Mouse (Mus musculus) spleen, adult 2 months (tissue): ENCODE data around the gene Saxo1. TPM values are rescaled to one million over a fixed set of nuclear protein-coding genes. Genes with fewer than 3 reads are reported as not detected.

Experiments used
- DNase-seq, 2 experiments: peaks; one replicate each; pipeline versions ENCODE4 v3.0.0 to v3.0.0-alpha.2; 2012 to 2021; ENCODE audit warnings: low spot score in 2 of 2, low read depth in 1 of 2
- H3K27ac ChIP-seq: fragments of 200-500 bp; 2 replicates; pipeline ENCODE4 v1.5.1; 2012; ENCODE audit warnings: low read length, inconsistent platforms; ENCODE audit not compliant: insufficient read depth
- H3K27me3 ChIP-seq: fragments of 200-500 bp; 2 replicates; pipeline ENCODE4 v1.6.1; 2012; ENCODE audit warnings: mild to moderate bottlenecking, moderate library complexity, low read length, inconsistent platforms; ENCODE audit not compliant: control insufficient read depth, insufficient read depth
- H3K36me3 ChIP-seq: fragments of 200-500 bp; 2 replicates; pipeline ENCODE4 v1.6.1; 2012; ENCODE audit warnings: mild to moderate bottlenecking, low read length, inconsistent platforms; ENCODE audit not compliant: control insufficient read depth, insufficient read depth
- H3K4me1 ChIP-seq: fragments of 200-500 bp; 2 replicates; pipeline ENCODE4 v1.6.1; 2011; ENCODE audit warnings: inconsistent platforms; ENCODE audit not compliant: control insufficient read depth, insufficient read depth, insufficient read length
- H3K4me3 ChIP-seq: fragments of 200-500 bp; 2 replicates; pipeline ENCODE4 v1.5.1; 2011; ENCODE audit warnings: mild to moderate bottlenecking, inconsistent platforms; ENCODE audit not compliant: insufficient read depth, insufficient read length; ENCODE audit errors: extremely low read depth
- CTCF ChIP-seq: fragments of 200-500 bp; IDR thresholded peaks from 2 replicates; pipeline ENCODE4 v1.5.1; 2011; ENCODE audit warnings: mild to moderate bottlenecking, inconsistent platforms; ENCODE audit not compliant: insufficient read depth, insufficient read length, insufficient replicate concordance; ENCODE audit errors: extremely low read depth
- POLR2A ChIP-seq: fragments of 200-500 bp; IDR thresholded peaks from 2 replicates; pipeline ENCODE4 v1.6.1; 2011; ENCODE audit warnings: low read depth, low read length, inconsistent platforms
- WGBS: fragments of 180-500 bp; shearing (Covaris S2); methylation state at CpG from one replicate; pipeline ENCODE4 v1.1.7; 2018; 5-methylcytosine and 5-hydroxymethylcytosine counted together
- polyA plus RNA-seq: library from polyadenylated mRNA; depleted of rRNA; stranded (reverse); fragments of >200 nt; gene quantifications from 2 replicates; pipeline ENCODE4 v1.2.3, GENCODE M21; 2012

The Saxo1 gene
- polyA plus RNA-seq, 1 experiment = not detected

DNA sequence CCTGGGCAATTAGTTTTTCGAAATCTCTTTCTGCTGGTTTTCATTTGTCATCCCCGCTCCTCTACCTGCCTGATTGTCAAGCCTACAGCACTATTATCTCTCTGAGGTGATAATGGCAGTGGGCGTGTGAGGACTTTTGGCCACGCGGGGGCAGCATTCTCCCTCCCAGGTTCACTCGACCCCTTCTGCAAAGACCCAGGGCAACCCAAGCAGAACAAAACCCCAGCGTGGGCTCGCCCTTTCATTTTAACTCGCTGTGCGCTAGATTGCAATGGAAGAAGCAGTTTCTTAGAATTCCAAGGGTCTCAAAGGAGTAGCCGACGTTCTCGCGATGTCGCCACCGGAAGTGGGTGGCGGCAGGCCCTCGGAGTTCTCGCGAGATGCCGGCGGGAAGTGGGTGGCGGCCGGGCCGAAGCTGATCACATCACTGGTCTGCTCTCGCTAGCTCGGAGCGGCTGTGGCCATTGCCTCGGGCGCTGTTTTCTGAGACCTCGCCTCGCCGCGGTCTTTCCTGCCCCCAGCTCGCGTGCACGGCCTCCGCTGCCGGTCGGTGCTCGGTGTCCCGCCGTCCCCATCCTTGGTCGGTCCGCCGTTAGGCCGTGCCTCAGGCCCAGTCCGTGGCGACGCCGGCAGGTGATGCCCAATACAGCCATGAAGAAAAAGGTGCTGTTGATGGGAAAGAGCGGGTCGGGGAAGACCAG lies 17.3 kb upstream of the Saxo1 start, which contains the start of gene Rraga:
TSS of gene Rraga (plus strand) at position 386 of the 701 bp plus-strand sequence.
- Histone ChIP-seq H3K27me3 (no peaks in the 10 kb centered on the region), H3K4me1 (peaks cover 13% of the 10 kb centered on the region; the same call in 1 of the 2 replicates), H3K4me3 (peak within 1 kb of the TSS; percentile 96), H3K36me3 (no peaks in the 10 kb centered on the region), H3K27ac (peak within 1 kb of the TSS; percentile 99)
- WGBS = under 1% methylated on average over 53 of the region's 53 CpGs
- peak; percentile 87 to 98 for DNase-seq
- TF ChIP-seq CTCF = peak; percentile 92
- peak; percentile 92 for TF ChIP-seq POLR2A

DNA sequence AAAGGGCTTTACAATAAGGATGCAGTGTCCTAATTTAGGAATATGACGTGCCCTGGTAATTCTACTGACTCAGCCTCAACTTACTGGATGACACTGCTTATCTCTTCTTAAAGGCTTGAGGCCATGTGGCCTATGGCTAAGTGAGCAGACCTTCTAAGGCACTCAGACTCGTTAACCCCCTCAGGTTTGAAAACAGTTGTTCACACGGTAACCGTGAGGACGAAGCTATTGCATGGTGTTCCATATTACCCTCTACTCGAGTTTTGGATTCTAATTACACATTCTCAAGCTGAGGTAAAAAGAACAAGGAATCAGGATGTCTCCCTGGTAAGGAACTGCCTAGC lies 16.8 kb upstream of the Saxo1 start:
- H3K27ac ChIP-seq = peak overlapping the region; percentile 99
- peak overlapping the region; percentile 96 for H3K4me3 ChIP-seq
- no peaks in the 10 kb centered on the region for H3K27me3 ChIP-seq
- TF ChIP-seq POLR2A = no peak
- TF ChIP-seq CTCF = no peak
- H3K4me1 ChIP-seq = peaks cover 13% of the 10 kb centered on the region; the same call in 1 of the 2 replicates
- DNase-seq = no peak
- H3K36me3 ChIP-seq = no peaks in the 10 kb centered on the region
- WGBS = 20% methylated on average over 6 of the region's 6 CpGs

DNA sequence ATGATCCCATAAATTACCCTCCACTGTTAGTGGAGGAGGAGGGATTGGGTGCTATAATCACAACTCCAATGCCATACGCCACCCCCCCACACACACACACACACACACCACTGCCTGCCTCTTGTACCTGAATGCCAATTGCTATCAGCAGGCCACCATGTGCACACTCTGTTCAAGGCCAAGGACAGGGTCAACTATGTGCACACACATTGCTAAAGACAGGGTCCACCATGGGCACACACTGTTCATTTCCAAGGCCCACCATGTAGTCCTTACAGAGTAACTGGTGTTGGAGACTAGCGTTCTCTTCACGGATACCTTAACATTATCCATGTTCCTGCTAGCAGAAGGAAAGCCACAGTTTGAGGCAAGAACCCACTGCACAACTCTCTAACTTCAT lies 2.9 kb upstream of the Saxo1 start:
- no peak for TF ChIP-seq CTCF
- no peak for TF ChIP-seq POLR2A
- Histone ChIP-seq H3K4me3 (no peak overlapping the region), H3K27me3 (no peaks in the 10 kb centered on the region), H3K4me1 (no peaks in the 10 kb centered on the region), H3K36me3 (no peaks in the 10 kb centered on the region), H3K27ac (no peak overlapping the region)
- 94% methylated on average over 3 of the region's 3 CpGs for WGBS
- DNase-seq = no peak

- no peak for DNase-seq
- no peaks in the 10 kb centered on the region for H3K36me3 ChIP-seq
- H3K27ac ChIP-seq = no peak overlapping the region
- 73% methylated on average over 4 of the region's 4 CpGs for WGBS
- H3K4me1 ChIP-seq = no peaks in the 10 kb centered on the region
- TF ChIP-seq CTCF (no peak), POLR2A (no peak)
- H3K4me3 ChIP-seq = no peak overlapping the region
- H3K27me3 ChIP-seq = no peaks in the 10 kb centered on the region
Observed at GRCm38 (mm10) chr4:86559006-86559405, 878 bp upstream of the Saxo1 start.

- no peak for DNase-seq
- H3K36me3 ChIP-seq = no peaks in the 10 kb centered on the region
- no peak overlapping the region for H3K27ac ChIP-seq
- no peak overlapping the region for H3K4me3 ChIP-seq
- WGBS = 78% methylated on average over 7 of the region's 7 CpGs
- no peaks in the 10 kb centered on the region for H3K27me3 ChIP-seq
- TF ChIP-seq POLR2A (no peak), CTCF (no peak)
- no peaks in the 10 kb centered on the region for H3K4me1 ChIP-seq
Observed at GRCm38 (mm10) chr4:86557371-86557770, 757 bp downstream of the Saxo1 start.

DNA sequence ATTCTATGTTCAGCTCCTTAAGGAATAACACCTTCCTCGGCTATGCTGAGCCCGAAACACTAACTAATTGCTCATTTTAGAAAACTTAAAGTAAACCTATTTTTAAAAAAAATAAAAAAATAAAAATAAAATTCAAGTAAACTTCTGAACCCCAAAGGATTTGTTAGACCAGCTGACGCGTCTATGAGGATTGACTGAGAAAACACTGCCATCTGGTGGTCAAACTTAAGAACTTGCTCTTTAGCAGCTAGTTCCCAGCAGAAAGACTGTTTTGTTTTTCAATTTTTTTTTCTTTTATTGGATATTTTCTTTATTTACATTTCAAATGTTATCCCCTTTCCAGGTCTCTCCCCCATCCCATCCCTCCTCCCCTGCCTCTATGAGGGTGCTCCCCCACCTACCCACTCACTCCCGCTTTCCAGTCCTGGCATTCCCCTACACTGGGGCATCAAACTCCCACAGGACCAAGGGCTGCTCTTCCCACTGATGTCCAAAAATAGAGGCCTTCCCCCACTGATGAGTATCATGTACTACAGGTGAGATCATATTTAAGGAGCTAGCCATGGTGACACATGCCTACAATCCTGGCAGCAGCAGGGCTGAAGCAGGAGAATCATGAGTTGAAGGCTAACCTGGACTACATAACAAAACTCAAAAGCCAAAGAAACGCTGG lies 3.0 kb downstream of the Saxo1 start:
- 26% methylated on average over 6 of the region's 6 CpGs for WGBS
- Histone ChIP-seq H3K27me3 (no peaks in the 10 kb centered on the region), H3K4me1 (no peaks in the 10 kb centered on the region), H3K36me3 (no peaks in the 10 kb centered on the region), H3K4me3 (no peak overlapping the region), H3K27ac (no peak overlapping the region)
- TF ChIP-seq CTCF = 0 out of 2 replicates have a peak, but pooled peaks have one; percentile 20
- TF ChIP-seq POLR2A = no peak
- no peak for DNase-seq

GRCm38 (mm10) chr4:86548332-86548731 lies 9.8 kb downstream of the Saxo1 start:
- H3K27ac ChIP-seq = no peak overlapping the region
- H3K4me1 ChIP-seq = no peaks in the 10 kb centered on the region
- TF ChIP-seq POLR2A (no peak), CTCF (no peak)
- H3K27me3 ChIP-seq = no peaks in the 10 kb centered on the region
- 38% methylated on average over 9 of the region's 9 CpGs for WGBS
- no peak overlapping the region for H3K4me3 ChIP-seq
- H3K36me3 ChIP-seq = no peaks in the 10 kb centered on the region
- no peak for DNase-seq
